Mouse (Mus musculus) frontal cortex, postnatal 14 days (tissue): ENCODE data around the gene Ano2.

Experiments
- DNase-seq, 2 experiments: peaks; one replicate each; pipeline ENCODE4 v3.0.0; 2022; ENCODE audit warnings: low spot score in 2 of 2

Gene Ano2

DNA sequence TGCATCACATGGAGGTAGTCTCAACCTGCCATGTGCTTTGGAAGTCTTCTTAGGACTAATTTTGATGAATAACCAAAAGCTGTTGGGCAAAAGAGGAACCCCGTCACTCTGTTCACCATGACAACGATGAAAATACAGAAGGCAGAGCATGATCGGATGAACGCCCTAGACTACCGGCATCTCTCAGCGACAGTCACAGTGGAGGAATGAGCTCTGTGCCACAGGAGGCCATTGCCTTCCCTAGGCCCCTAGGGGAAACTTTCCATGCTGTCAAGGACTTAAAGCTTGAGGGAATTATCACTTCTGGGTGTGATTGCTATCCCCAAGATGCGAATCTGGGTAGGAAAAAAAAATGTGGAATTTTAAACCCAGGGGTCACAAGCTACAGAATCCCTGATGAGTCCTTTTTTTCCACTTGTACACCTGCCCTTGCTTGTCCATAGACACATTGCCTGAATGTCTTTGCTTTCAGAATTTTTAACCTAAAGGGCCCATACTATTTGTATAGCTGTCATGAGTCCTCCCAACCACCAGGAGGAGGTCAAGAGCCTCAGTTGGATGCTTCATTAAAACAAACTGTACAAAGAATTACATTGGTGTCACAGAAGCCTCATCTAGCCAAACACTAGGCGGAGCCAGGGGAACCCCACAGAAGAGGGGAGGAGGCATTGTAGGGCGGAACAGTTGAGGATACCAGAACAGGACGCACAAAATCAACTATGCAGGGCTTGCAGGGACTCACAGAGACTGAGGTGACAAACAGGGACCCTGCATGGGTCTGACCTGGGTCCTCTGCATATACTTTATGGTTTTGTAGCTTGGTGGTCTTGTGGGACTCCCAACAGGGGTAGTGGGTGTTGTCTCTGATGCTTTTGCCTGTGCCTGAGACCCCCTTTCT, 53.2 kb downstream of the Ano2 start:
- DNase-seq = no peak

DNA sequence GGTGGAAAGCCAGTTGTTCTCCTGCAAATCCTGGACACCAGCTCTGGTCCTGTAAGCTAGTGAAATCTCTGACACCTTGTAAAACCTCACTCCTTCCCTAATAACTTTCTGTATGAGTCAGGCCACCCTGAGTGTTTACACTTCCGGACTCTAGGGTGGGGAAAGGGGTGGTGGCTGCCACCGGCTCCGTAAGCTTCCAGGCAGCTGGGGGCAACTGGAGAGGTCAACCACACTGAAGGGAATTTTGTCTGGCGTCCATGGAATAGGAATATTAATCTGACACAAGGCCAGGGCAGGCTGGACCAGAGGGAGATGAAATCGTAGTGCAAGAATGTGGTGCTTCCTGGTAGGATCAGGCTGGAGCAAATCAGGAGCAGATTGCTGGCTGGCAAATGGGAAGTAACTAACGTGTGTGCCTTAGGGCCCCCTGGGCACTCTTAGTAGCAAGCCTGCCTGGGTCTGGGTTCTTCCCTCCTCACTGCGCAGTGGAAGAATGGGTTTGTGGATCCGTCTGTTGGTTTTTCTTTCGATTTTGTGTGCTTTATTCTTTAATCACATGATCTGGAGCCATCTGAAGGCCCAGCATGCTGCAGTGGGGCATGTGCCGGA, 57.2 kb downstream of the Ano2 start:
- DNase-seq = no peak

DNA sequence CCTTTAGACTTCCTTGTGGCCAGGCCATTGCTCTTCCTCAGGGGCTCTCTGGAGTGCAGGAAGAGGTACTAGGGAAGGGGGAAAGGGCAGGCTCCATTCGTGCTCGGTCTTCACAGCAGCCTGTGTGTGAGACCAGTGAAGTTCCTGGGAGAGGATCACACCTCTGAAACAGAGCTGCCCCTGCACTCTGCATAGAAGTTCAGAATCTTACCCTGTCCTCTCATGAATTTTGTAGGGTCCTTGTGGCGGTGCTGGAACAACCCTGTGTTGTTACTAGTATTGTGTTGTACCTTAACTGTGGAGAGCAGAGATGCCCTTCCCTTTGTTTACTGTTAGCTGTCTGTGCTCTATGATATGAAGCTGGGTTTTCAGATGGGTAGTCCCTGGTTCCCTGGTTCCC, 58.4 kb downstream of the Ano2 start:
- DNase-seq = no peak

DNA sequence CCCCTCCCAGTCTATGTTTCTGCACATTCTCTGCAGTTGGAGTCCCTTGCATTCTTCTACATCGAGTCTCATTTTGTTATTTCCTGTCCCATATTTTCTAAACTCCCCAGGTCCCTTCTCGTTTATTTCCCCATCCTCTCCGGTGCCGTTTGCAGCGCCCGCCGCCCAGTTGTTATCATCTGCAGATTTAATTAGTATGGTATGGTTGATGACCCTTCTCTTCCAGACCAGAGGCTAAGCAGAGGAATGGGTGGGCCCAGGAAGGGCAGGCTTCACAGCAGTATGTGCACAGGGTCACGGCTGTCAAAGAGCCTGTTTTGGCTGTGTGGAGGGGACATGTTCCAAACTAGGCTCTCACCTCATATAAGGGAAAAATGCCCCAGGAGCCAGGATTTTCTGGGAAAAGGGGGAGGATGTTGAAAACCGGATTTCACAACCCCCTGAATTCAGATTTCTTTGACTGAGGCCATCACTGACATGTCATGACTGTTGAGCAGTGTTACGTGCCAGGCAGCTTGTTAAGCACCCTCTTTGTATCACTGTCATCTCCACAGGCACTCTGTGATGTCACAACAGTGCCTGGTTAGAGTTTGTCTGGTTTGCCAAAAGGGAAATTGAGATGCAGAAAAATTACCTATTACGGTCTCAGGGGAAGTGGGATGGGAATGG, 72.8 kb downstream of the Ano2 start:
- DNase-seq = no peak

DNA sequence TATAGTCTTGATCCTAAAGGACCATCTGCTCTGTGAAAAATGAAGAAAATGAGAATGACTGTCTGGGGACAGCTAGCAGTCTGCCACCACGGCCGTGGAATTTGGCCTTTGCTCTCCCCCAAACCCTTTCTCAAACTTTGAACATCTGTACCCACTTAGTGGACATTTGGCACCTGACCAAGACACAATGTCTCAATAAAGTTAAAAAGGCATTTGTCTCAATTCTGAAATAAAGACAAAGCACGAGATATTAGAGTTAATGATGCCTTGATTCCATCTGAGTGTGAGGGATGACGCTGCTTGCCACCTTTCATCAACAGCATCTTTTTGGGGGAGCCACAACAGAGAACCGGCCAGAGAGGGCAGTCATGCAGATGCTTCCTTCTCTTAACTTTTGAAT, 83.0 kb downstream of the Ano2 start:
- no peak for DNase-seq

DNA sequence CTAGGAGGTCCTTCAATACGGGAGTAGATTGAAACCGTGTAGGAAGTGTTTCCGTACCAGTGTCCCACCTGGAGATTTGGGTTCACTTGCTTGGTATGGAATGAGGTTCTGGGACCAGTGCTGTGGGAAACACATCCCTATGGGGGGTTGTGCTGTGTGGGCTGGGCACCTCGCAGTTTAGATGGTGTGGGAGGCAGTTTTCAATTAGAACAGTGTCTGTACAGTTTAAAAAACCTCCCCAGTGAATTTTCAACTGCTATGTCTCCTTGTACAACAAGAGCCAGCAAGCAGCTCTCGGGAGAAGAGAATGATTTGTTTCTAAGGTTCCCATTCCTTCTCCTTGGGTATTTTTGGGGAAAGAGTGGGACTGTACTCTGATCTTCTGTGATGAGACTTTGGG, 86.1 kb downstream of the Ano2 start:
- DNase-seq = no peak

DNA sequence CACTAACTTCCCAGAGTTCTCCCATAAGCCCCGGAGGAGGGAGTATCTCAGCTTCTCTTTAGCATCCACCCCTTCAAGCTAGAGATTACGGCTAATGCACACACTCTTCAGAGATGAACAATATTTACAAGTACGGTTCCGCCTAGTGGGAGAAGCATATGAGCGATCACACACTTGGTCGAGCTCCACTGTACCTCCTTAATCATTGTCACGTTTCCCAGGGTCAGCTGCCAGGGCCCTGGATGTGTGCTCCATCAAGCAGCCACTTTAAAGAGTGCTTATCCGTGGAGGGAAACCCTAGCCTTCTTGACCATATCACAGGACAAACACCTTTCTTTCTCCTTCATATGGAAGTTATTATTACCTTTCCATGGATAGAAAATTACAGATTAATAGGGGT, 112.7 kb downstream of the Ano2 start:
- no peak for DNase-seq

DNA sequence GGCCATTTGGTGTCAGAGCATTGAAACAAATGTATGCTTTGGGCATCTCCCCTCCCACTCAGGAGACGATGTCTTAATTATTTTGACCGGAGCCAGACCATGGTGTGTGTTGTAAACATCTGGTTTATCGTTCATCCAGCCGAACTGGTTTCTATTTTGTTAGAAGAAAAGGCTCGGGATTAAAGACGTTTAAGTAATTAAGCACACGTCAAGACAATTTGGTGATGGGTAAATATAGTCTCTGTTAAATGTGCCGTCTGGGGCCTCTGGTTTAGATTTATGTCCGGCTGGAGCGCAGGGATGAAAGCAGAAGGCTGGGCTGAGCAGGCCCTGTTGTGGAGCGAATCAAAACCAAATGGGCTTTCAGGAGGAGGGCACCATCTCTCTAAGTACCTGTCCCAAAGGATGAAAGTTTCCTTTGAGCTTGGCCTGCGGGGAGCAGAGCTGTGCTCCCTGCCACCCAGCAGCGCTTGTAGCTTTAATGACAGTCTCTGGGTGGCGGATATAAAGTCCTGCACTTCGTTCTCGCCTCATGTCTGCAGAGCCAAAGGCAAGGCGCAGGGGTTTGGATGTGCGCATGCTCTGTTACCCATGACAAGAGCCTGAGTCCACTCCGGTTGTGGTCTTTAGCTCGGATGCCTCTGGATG, 113.3 kb downstream of the Ano2 start:
- DNase-seq = no peak

DNA sequence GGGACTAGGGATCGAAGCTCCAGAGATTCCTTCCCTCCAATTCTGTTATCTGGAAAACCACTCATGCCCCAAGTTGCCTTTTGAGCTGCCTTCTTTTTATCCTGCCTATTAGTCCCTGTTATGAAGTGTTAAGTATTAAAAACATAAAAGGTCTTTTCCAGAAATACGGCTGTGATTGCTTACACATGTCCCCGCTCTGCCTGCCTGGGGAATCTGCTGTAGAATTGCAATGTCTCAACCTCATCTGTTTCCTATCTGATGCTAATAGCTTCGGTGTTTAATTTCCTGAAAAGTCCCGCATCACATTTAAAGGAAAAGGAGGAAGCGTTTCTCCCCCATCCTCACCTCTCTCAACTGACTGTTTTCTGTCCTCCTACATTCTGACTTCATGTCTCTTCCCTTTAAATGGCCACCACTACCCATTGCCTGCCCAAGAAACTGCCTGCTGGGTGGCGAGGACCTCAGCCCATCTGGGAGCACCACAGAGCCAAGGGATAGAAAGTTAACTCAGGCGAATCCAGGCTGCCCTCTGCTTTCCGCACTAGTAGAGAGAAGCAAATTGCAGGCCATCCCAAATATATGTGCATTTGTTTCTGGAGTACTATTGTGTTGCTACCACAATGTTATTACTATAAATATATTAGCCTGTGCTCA, 118.9 kb downstream of the Ano2 start:
- no peak for DNase-seq

DNA sequence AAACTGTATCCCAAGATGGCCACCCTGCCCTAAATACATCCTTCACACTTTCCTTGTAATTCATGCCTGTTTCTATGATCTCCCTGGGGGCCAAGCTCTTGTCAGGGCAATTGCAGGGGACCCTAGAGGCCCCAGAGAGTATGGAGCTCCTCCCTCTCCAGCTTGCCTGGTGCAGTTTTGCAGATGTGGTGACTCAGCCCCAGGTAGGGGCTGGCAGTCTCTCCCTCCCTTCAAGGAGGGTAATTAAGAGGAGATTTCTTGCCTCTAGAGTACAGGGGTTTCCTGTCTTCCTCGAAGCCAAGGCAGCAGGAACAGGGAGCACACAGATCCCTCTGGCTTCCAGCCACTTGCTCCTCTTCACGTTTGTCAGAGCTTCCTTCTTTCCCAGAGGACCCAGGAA, 121.2 kb downstream of the Ano2 start:
- DNase-seq = no peak

DNA sequence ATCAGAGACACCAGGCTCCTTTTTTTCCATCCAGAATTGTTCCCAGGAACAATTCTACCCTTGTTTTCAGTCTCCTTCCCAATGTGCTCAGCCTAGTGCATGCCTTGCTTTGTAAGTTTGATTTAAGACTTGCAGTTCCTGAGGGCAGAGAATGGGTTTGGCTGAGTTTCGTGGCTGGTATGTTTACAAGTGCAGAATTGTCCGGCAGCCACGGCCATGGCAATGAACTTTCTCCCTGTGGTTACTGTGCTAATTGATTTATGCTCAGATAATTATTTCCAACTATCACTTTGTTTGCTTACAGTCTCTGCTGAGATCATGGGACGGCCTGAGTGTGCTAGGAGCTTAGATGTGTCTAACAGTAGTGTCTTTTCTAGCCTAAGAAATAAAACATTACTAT, 147.9 kb downstream of the Ano2 start:
- DNase-seq = no peak

DNA sequence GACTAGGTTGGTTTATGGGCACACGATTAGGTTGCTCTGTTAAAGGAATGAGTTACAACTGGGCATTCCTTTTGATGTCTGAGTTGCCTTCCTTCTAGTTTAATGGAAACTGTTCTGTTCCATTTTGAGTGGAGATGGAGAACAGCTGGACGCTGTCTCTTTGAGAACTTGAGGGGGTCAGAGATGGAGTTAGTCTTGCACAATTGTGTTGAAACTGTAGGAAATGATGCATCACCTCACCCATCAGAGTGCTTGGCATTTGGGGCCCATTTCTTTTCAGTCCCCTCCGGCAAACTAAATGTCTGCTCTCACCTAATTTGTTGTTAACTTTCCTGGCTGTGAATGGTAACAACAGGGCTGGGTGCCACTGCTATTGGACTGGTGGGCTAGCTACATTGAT, 151.1 kb downstream of the Ano2 start:
- DNase-seq = no peak

DNA sequence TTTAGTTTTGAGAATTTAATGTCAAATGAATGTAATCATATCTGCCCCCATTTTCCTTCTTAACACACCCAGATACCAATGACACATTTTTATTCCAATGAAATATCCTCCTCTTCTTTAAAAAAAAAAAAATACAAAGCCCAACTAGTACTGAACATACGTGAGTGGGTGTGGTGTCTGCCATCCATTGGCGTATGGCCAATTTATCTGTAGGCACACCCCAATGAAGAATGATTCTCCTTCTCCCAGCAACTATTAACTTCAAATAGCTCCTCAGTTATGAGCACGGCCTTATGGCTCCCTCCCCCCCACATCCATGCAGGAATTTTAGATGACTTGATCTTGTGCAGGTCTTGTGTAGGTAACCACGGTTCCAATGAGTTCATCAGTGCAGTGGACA, 161.0 kb downstream of the Ano2 start:
- no peak for DNase-seq

DNA sequence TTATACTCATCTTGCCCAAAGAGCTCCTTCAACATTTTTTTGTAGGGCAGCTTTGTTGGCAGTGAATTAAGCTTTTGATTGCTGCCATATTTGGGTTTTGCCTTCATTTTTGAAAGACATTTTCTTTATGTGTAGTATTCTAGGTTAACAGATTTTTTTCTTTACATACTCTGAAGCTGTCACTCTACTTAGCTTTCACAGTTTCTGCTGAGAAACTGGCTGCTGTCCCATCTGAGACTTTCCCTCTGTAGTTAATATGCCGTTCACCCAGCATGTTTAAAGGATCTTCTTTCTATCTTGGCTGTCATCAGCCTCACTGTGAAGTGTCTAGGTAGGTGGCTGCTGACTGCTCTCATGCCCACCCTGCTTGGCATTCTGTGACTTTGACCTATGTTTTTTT, 168.1 kb downstream of the Ano2 start:
- no peak for DNase-seq

DNA sequence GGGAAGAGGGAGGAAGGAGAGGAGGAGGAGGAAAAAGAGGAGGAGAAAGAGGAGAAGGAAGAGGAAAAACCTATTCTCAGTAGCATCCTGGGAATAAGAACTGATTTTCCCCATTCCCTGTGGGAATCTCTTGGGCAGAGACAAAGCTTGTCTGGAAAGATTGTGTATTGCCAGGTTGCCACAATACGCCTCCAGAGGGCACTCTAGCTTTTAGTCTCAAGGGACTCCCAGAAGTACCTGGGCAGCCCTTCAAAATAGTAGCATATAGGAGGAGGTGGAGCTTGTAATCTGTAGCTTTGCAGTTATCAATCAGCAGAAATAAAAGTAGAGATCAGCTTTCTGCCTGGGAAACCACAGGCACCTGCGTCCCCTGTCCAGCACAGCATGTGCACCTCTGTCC, 178.3 kb downstream of the Ano2 start:
- DNase-seq = no peak

DNA sequence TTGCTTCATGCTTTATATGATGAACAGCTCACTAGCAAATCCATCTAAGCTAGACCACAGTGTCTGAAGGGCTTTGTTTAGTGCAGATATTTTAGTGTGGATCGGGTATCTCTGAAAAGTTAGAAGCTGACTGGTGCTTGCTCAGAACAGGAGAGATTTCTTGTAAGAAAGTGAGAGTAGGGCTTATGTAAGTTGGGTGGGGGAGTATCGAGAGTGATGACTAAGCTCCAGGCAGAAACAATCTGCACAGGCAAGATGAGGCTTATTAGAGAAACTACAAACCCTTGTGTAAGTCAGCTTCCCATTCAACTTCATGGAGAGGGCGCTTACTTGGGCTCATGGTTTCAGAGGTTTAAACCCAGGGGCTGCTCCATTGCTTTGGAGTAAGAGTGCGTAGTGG, 181.3 kb downstream of the Ano2 start:
- no peak for DNase-seq

DNA sequence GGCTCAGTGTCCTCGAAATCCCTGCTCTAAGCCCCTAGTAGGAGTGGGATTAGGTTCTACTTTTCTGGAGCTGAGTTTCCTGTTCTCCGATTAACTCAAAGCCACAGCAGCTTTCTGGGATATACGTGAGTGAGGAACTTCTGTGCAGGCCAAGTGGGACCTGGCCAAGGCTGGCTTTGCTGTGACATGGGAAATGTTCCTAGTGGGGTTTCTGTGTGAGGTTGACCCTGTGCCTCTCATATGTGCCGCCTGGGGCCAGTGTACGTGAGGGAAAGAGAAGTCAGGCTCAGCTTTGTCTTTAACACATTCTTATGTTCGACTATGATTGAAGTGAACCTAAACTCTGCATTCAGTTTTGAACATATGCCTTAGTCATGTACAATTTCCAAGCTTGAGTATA, 184.5 kb downstream of the Ano2 start:
- no peak for DNase-seq

DNA sequence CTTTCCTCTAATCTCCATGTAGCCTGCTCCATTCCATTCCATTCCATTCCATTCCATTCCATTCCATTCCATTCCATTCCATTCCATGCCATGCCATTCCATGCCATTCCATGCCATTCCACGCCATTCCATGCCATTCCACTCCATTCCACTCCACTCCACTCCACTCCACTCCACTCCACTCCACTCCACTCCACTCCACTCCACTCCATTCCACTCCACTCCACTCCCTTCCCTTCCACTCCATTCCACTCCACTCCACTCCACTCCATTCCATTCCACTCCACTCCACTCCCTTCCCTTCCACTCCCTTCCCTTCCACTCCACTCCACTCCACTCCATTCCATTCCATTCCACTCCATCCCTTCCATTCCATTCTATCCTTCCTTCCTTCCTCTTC, 186.7 kb downstream of the Ano2 start:
- no peak for DNase-seq

DNA sequence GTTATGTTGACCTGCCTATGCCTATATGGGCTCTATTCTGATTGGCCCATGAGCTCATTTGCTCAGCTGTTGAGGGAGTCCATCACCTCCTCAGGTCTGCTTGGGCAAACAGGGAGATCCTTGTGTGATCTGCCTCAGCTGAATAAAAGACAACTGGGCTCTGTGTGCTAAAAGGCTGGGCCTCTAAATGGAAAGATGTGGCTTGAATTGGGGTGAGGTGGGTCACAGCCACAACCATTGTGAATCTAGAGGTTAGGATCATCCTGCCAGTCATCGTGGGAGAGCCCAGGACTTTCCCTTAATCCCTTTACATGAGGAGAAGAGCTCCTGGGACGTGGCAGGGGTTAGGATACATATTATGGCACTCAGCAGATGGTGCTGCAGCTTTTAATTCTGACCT, 188.5 kb downstream of the Ano2 start:
- no peak for DNase-seq

DNA sequence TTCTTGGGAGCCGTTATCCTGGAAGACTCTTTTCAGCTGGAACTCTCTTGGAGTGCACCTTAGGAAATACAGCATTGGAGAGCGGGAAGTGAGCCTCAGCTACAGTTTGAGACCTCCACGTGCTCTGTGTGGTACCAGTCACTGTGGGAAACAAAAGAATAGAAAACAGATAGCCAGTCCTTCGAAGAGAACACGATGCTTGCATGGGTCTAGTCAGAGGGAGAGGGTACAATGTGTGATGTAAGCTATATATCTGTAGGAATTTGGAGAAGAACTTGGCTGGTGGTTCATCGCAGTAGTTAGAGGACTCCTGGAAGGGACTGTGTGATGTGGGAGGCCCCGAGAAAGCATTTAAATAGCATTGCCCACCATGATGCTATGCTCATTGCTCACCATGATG, 189.1 kb downstream of the Ano2 start:
- no peak for DNase-seq

DNA sequence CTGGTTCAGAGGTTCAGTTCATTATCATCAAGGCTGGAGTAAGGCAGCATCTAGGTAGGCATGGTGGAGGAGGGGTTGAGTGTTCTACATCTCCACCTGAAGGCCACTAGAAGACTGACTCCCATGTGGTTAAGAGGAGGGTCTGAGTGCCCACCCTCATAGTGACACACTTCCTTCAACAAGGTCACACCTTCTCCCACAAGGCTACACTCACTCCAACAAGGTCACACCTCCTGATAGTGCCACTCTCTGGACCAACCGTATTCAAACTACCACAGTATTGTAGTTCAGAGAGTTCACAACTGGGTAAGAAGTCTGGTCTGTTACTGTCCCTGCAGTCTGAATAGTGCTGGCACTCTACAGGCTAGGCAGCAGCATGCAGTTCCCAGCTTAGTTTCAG, 198.4 kb downstream of the Ano2 start:
- DNase-seq = no peak

DNA sequence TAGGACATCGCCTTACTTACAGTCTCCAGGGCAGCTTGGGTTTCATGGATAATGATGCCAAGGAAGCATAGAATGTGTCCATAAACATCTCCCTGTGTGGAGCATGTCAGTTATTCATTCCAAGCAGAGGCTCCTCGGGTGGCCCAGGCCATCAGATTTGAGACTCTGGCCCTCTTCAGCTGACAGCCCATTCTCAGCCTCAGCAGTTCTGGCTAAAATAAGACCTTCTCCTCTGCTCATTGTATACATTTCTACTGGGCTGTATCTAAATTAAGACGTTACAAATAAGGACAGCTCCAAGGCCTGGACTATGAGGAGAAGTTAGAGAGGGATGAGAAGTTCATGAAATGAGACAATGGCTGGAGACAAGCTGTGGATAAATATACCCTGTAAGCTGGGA, 204.1 kb downstream of the Ano2 start:
- DNase-seq = no peak
